28 mouse cellular contexts compared by ENCODE assay signal in genomic region chr1:151543796-151544477, GRCm38 (mm10). TPM values are rescaled to one million over a fixed set of nuclear protein-coding genes. Genes with fewer than 3 reads are reported as not detected.
DNase-seq lines count a peak whose midpoint lies in the region; ATAC-seq and TF ChIP-seq lines count a peak whose summit lies in the region.
"Had no signal": no experiment of that assay in that cellular context is flagged by ENCODE, and none has a peak within 500 bp of the region (broad histone marks: within the 10 kb centered on the region; RNA-seq: fewer than 3 reads in every experiment).

No protein-coding gene starts in this region.

- no peak overlapping the region for H3K27ac ChIP-seq in MEL (ENCODE audit: control insufficient read depth, low read depth, low read length)
- H3K27ac ChIP-seq: embryonic facial prominence, embryonic 10.5 days; embryonic facial prominence, embryonic 12.5 days; forebrain, embryonic 13.5 days; forebrain, embryonic 15.5 days had no signal

- H3K4me1 ChIP-seq in E14TG2a.4 (replicated peaks; ENCODE audit: low read depth, low read length) (peaks cover 39% of the 10 kb centered on the region), MEL (ENCODE audit: control insufficient read depth in 1 of 2, insufficient read depth in 2 of 2, low read length in 2 of 2) (no peaks in the 10 kb centered on the region)
- H3K4me1 ChIP-seq: embryonic facial prominence, embryonic 10.5 days; embryonic facial prominence, embryonic 12.5 days; forebrain, embryonic 13.5 days; forebrain, embryonic 15.5 days had no signal

- H3K9ac ChIP-seq in MEL (ENCODE audit: control insufficient read depth, low read depth, low read length, poor library complexity, severe bottlenecking) = no peak overlapping the region
- H3K9ac ChIP-seq: embryonic facial prominence, embryonic 12.5 days; forebrain, embryonic 13.5 days; forebrain, embryonic 15.5 days; forebrain, postnatal 0 days had no signal

- no peaks in the 10 kb centered on the region for H3K27me3 ChIP-seq in E14TG2a.4 (ENCODE audit: insufficient read depth, low read length)
- H3K27me3 ChIP-seq in MEL (ENCODE audit: control insufficient read depth in 1 of 2, insufficient read depth in 2 of 2, low read length in 2 of 2) = no peaks in the 10 kb centered on the region
- H3K27me3 ChIP-seq: CH12.LX; embryonic facial prominence, embryonic 12.5 days; forebrain, embryonic 13.5 days; forebrain, embryonic 15.5 days; Patski had no signal

- peak; percentile 89 for DNase-seq in ES-CJ7 (ENCODE audit: low read depth, low spot score)
- DNase-seq in MEL (ENCODE audit: low read depth, low spot score) = no peak
- DNase-seq in R1 (ENCODE audit: low read depth, low spot score) = peak; percentile 89
- DNase-seq in adrenal gland, adult 2 months = no peak
- DNase-seq in embryo, embryonic 9.5 days (ENCODE audit: extremely low spot score) = no peak
- DNase-seq in heart, adult 9 months (ENCODE audit: low spot score in 2 of 2) = no peak
- DNase-seq: adrenal gland, postnatal 10 days; adrenal gland, postnatal 25 days; B cell, adult 2 months; cerebellum, adult 11 months; cerebellum, adult 18-20 months; cerebellum, adult 8-10 months; cerebellum, adult 9-11 months; cerebellum, postnatal 14 days; cerebellum, postnatal 36 days; embryo, embryonic 11 days; forebrain, postnatal 0 days had no signal

- no peak for TF ChIP-seq EP300 in MEL (IDR thresholded peaks at IDR 0.05; ENCODE audit: low read depth in 1 of 2, low read length in 2 of 2)

- TF ChIP-seq RAD21 in MEL (IDR thresholded peaks at IDR 0.05; ENCODE audit: low read depth, low read length) = no peak

- no peaks in the 10 kb centered on the region for H3K36me3 ChIP-seq in E14TG2a.4 (ENCODE audit: insufficient read depth, low read length)
- no peaks in the 10 kb centered on the region for H3K36me3 ChIP-seq in MEL (ENCODE audit: control insufficient read depth in 1 of 2, insufficient read depth in 2 of 2, low read length in 2 of 2)
- H3K36me3 ChIP-seq: embryonic facial prominence, embryonic 10.5 days; embryonic facial prominence, embryonic 12.5 days; forebrain, embryonic 15.5 days; G1E had no signal

- H3K4me3 ChIP-seq in E14TG2a.4 (replicated peaks; ENCODE audit: low read length) (peak overlapping the region; percentile 37), MEL (ENCODE audit: control insufficient read depth in 1 of 2, insufficient read depth in 1 of 2, low read depth in 2 of 2, low read length in 2 of 2) (no peak overlapping the region)
- H3K4me3 ChIP-seq: embryonic facial prominence, embryonic 10.5 days; embryonic facial prominence, embryonic 12.5 days; forebrain, embryonic 13.5 days; forebrain, embryonic 15.5 days had no signal

- no peaks in the 10 kb centered on the region for H3K9me3 ChIP-seq in E14TG2a.4 (ENCODE audit: low read length)
- no peaks in the 10 kb centered on the region for H3K9me3 ChIP-seq in MEL (replicated peaks; ENCODE audit: insufficient read depth, low read length)
- H3K9me3 ChIP-seq: embryonic facial prominence, embryonic 10.5 days; embryonic facial prominence, embryonic 12.5 days; forebrain, embryonic 13.5 days; forebrain, embryonic 15.5 days; G1E had no signal

- no peak for TF ChIP-seq POLR2A in MEL (IDR thresholded peaks at IDR 0.05; ENCODE audit: control insufficient read depth in 1 of 2, insufficient read depth in 1 of 2, low read depth in 1 of 2, low read length in 2 of 2, poor library complexity in 1 of 2)

- no peak for ATAC-seq in frontal cortex, adult (ENCODE audit: low TSS enrichment)
- ATAC-seq: activated CD4-positive, CD25-positive, alpha-beta regulatory T cell, adult 4 months; CD4-positive, CD25-positive, alpha-beta regulatory T cell, adult 4 months; forebrain, embryonic 13.5 days; forebrain, embryonic 15.5 days; forebrain, postnatal 0 days; Patski had no signal

- no peak for TF ChIP-seq CTCF in E14TG2a.4 (conservative IDR thresholded peaks at IDR 0.05; ENCODE audit: low read length)
- no peak for TF ChIP-seq CTCF in MEL (IDR thresholded peaks at IDR 0.05 in 2 of 3, conservative IDR thresholded peaks at IDR 0.05 in 1 of 3; ENCODE audit: control insufficient read depth in 1 of 3, insufficient read depth in 1 of 3, low read depth in 2 of 3, low read length in 3 of 3, poor library complexity in 1 of 3, severe bottlenecking in 1 of 3)

- no peaks in the 10 kb centered on the region for H3K79me2 ChIP-seq in MEL (ENCODE audit: control insufficient read depth, insufficient read depth, low read length, poor library complexity)

TF ChIP-seq in MEL, 35 proteins besides CTCF, POLR2A, EP300 and RAD21:
- TF ChIP-seq TAL1 (IDR thresholded peaks at IDR 0.05; ENCODE audit: low read length) = no peak
- peak; percentile 67 for TF ChIP-seq ZNF384 (IDR thresholded peaks at IDR 0.05; ENCODE audit: low read depth, low read length)

RNA-seq across cellular contexts. Expression of gene Fam129a, which starts 27.0 kb away (rescaled TPM):
- total RNA-seq in MEL (2012; rRNA removed) = 3.1 and 7.4 TPM in 2 replicates
- 10 to 100 TPM in 1 of 2 experiments, 1 to 10 TPM in 1; 8.8 to 67.5 TPM for polyA plus RNA-seq in MEL (2012; ENCODE audit: insufficient read depth in 1 of 2, insufficient read length in 2 of 2, low read depth in 1 of 2, low replicate concordance in 2 of 2, missing spikeins in 1 of 2)
- 100 to 1,000 TPM; 101 to 116 TPM for total RNA-seq in adrenal gland, adult 2 months (2021)
- polyA plus RNA-seq in adrenal gland, adult 2 months (2012; rRNA removed) = 9.7 and 12.9 TPM in 2 replicates
- polyA plus RNA-seq: G1E had no signal

RNA-seq across cellular contexts. Expression of gene Rnf2, which starts 43.2 kb away (rescaled TPM):
- total RNA-seq in MEL (2012; rRNA removed) = 30.1 and 30.7 TPM in 2 replicates
- 10 to 100 TPM; 27.5 to 78.2 TPM for polyA plus RNA-seq in MEL (2012; ENCODE audit: insufficient read depth in 1 of 2, insufficient read length in 2 of 2, low read depth in 1 of 2, low replicate concordance in 2 of 2, missing spikeins in 1 of 2)
- total RNA-seq in adrenal gland, adult 2 months (2021) = 10 to 100 TPM; 38.6 to 82.3 TPM
- polyA plus RNA-seq in adrenal gland, adult 2 months (2012; rRNA removed) = 3.4 and 3.9 TPM in 2 replicates

Comparison
In these comparisons a context has a peak if more than half of its experiments do, and no peak if none do; other contexts are left out.
1. DNase-seq: peak in ES-CJ7 (single experiment) and R1 (single experiment); none in MEL (single experiment), adrenal gland, adult 2 months (single experiment), embryo, embryonic 9.5 days (single experiment) and heart, adult 9 months (0 of 2).
2. RNA of gene Fam129a, which starts 27.0 kb away (total RNA-seq): 101 to 116 TPM in adrenal gland, adult 2 months; 3.1 to 7.4 TPM in MEL; every median in the first group is over 10 times any median in the second.